Mouse (Mus musculus): ENCODE measurements around the gene Cpne6.

DNA sequence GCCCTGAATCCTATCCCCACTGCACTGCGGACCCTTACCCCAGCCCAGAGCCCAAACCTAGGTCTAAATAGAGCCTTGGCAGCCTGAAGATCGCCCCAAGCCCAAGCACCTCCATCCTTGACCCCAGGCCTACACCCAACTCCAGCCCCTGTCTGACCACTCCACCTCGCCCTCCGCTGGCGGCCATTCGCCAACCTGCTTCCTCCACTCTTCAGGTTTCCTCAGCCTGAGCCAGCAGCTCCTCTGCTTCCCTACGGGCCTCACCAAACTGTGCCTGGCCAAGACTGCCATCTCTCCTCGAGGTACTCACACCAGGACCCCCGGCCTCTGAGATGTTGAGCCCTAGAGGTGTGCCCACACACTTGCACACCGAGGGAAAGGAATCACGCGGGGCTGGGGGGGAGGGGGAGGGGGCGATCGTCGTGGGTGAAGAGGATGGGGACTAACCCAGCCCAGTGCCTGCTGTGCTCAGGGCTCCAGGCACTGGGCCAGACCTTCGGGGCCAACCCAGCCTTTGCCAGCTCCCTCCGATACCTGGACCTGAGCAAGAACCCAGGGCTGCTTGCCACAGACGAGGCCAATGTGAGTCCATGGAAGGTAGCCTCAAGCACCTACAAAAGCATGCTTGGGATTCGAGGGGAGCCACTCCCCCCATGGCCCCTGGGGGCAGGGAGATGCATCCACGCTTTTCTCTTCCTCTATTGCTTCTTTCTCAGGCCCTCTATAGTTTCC lies 14.6 kb upstream of the Cpne6 start:
- no peak for TF ChIP-seq CTCF (IDR thresholded peaks at IDR 0.05; ENCODE audit: control insufficient read depth, insufficient read depth, low read length)
- no peak for TF ChIP-seq POLR2A (IDR thresholded peaks at IDR 0.05; ENCODE audit: borderline replicate concordance, control insufficient read depth, low read depth, low read length)

All from bone marrow, adult 2 months (tissue).